Mouse (Mus musculus) frontal cortex, adult 2 months (tissue): ENCODE data around the gene Helz2. TPM values are rescaled to one million over a fixed set of nuclear protein-coding genes. Genes with fewer than 3 reads are reported as not detected.
"Not testable (repeated sequence)": the region's sequence is repeated elsewhere in the genome, so short reads cannot be mapped to it uniquely, and the experiment has no call there.

Experiments
- DNase-seq, 2 experiments: peaks; one replicate each; pipeline ENCODE4 v3.0.0; 2022; ENCODE audit warnings: low spot score in 1 of 2; ENCODE audit errors: extremely low spot score in 1 of 2
- polyA plus RNA-seq: library from polyadenylated mRNA; depleted of rRNA; stranded (reverse); fragments of >200 nt; gene quantifications from 2 replicates; pipeline ENCODE4 v1.2.3, GENCODE M21; 2012; rRNA removed

Gene Helz2
- polyA plus RNA-seq, 1 experiment = 3.0 TPM

- DNase-seq = no peak
Measured at GRCm38 (mm10) chr2:181201606-181202005, 40.2 kb downstream of the Helz2 start.

- DNase-seq = no peak
Measured at GRCm38 (mm10) chr2:181196628-181197300, 45.1 kb downstream of the Helz2 start.

- no peak for DNase-seq
Measured at GRCm38 (mm10) chr2:181193044-181193443, 48.8 kb downstream of the Helz2 start.

GRCm38 (mm10) chr2:181191936-181192335, 49.9 kb downstream of the Helz2 start:
- no peak for DNase-seq

GRCm38 (mm10) chr2:181191385-181191784, 50.4 kb downstream of the Helz2 start:
- not testable (repeated sequence) for DNase-seq

GRCm38 (mm10) chr2:181189321-181189720, 52.5 kb downstream of the Helz2 start:
- DNase-seq = no peak

- DNase-seq = no peak
Measured at GRCm38 (mm10) chr2:181188681-181189080, 53.1 kb downstream of the Helz2 start.

- DNase-seq = peak; percentile 90 to 95
Measured at GRCm38 (mm10) chr2:181187121-181188000, 54.5 kb downstream of the Helz2 start, which contains the start of gene Ppdpf. Ppdpf (plus strand) TSS chr2:181187247.

GRCm38 (mm10) chr2:181186635-181187034, 55.2 kb downstream of the Helz2 start:
- peak; percentile 72 to 93 for DNase-seq

GRCm38 (mm10) chr2:181180898-181181297, 60.9 kb downstream of the Helz2 start:
- peak in 1 of 2 experiments; percentile 57 for DNase-seq

GRCm38 (mm10) chr2:181178471-181178870, 63.4 kb downstream of the Helz2 start:
- no peak for DNase-seq

GRCm38 (mm10) chr2:181178015-181178414, 63.8 kb downstream of the Helz2 start:
- no peak for DNase-seq

Other genes with a start within 250 kb of the Helz2 start
- gene Chrna4, start 198.5 kb downstream of the Helz2 start, polyA plus RNA-seq = 12.3 and 13.7 TPM in 2 replicates
- 167 and 170 TPM in 2 replicates for gene Kcnq2, start 106.7 kb downstream of the Helz2 start, polyA plus RNA-seq
- gene Eef1a2, start 85.0 kb downstream of the Helz2 start, polyA plus RNA-seq = 939 and 990 TPM in 2 replicates
- 117 and 142 TPM in 2 replicates for gene Ppdpf, start 54.8 kb downstream of the Helz2 start, polyA plus RNA-seq
- 0.04 and 0.08 TPM in 2 replicates for gene Ptk6, start 39.2 kb downstream of the Helz2 start, polyA plus RNA-seq
- 0.44 and 0.50 TPM in 2 replicates for gene Srms, start 28.8 kb downstream of the Helz2 start, polyA plus RNA-seq
- 0.13 and 0.14 TPM in 2 replicates for gene Fndc11, start 22.0 kb downstream of the Helz2 start, polyA plus RNA-seq
- 20.8 and 21.7 TPM in 2 replicates for gene Gmeb2, start 46.0 kb upstream of the Helz2 start, polyA plus RNA-seq
- gene Stmn3, start 72.5 kb upstream of the Helz2 start, polyA plus RNA-seq = 725 and 731 TPM in 2 replicates
- 71.9 and 77.1 TPM in 2 replicates for gene Rtel1, start 77.7 kb upstream of the Helz2 start, polyA plus RNA-seq
- 87.9 and 93.7 TPM in 2 replicates for gene Zgpat, start 122.9 kb upstream of the Helz2 start, polyA plus RNA-seq
- gene Arfrp1, start 123.4 kb upstream of the Helz2 start, polyA plus RNA-seq = 75.8 and 76.8 TPM in 2 replicates
- 71.8 and 72.7 TPM in 2 replicates for gene Lime1, start 138.1 kb upstream of the Helz2 start, polyA plus RNA-seq
- gene Zbtb46, start 217.4 kb upstream of the Helz2 start, polyA plus RNA-seq = 6.6 and 6.9 TPM in 2 replicates